Mouse (Mus musculus): ENCODE data around the gene Hipk4. TPM values are rescaled to one million over a fixed set of nuclear protein-coding genes. Genes with fewer than 3 reads are reported as not detected.

Gene Hipk4
- total and polyA plus RNA-seq, 2 experiments, result not detected

- Histone ChIP-seq H3K27me3 (ENCODE audit: control insufficient read depth, insufficient read depth, low read length) (no peaks in the 10 kb centered on the region), H3K4me3 (ENCODE audit: insufficient read depth, low read depth, low read length) (peak overlapping the region; percentile 66), H3K9ac (ENCODE audit: low read depth, low read length) (peak overlapping the region; percentile 57), H3K36me3 (ENCODE audit: control insufficient read depth, insufficient read depth, low read length) (no peaks in the 10 kb centered on the region), H3K79me2 (ENCODE audit: control insufficient read depth, insufficient read depth, low read length) (no peaks in the 10 kb centered on the region), H3K4me1 (ENCODE audit: control insufficient read depth, insufficient read depth, low read length) (no peaks in the 10 kb centered on the region), H3K27ac (replicated peaks; ENCODE audit: insufficient read depth, low read depth, low read length) (no peak overlapping the region)
- 2% methylated on average over 30 of the region's 30 CpGs for WGBS
- 0 out of 2 replicates have a peak, but pooled peaks have one; percentile 26 for TF ChIP-seq POLR2A (IDR thresholded peaks at IDR 0.05; ENCODE audit: extremely low read depth, insufficient read depth, low read length)
- no peak for TF ChIP-seq CTCF (IDR thresholded peaks at IDR 0.05; ENCODE audit: low read depth, low read length)
- DNase-seq (ENCODE audit: extremely low read depth, low read depth, low spot score), result peak; percentile 23
Observed at GRCm38 (mm10) chr7:27542392-27543033, 19.4 kb downstream of the Hipk4 start.

- Histone ChIP-seq H3K27ac (replicated peaks; ENCODE audit: insufficient read depth, low read depth, low read length) (no peak overlapping the region), H3K27me3 (ENCODE audit: control insufficient read depth, insufficient read depth, low read length) (no peaks in the 10 kb centered on the region), H3K79me2 (ENCODE audit: control insufficient read depth, insufficient read depth, low read length) (no peaks in the 10 kb centered on the region), H3K4me1 (ENCODE audit: control insufficient read depth, insufficient read depth, low read length) (no peaks in the 10 kb centered on the region), H3K4me3 (ENCODE audit: insufficient read depth, low read depth, low read length) (no peak overlapping the region), H3K9ac (ENCODE audit: low read depth, low read length) (no peak overlapping the region), H3K36me3 (ENCODE audit: control insufficient read depth, insufficient read depth, low read length) (no peaks in the 10 kb centered on the region)
- 24% methylated on average over 6 of the region's 6 CpGs for WGBS
- no peak for TF ChIP-seq CTCF (IDR thresholded peaks at IDR 0.05; ENCODE audit: low read depth, low read length)
- no peak for TF ChIP-seq POLR2A (IDR thresholded peaks at IDR 0.05; ENCODE audit: extremely low read depth, insufficient read depth, low read length)
- no peak for DNase-seq (ENCODE audit: extremely low read depth, low read depth, low spot score)
Observed at GRCm38 (mm10) chr7:27543065-27543464, 20.0 kb downstream of the Hipk4 start.

GRCm38 (mm10) chr7:27543851-27544250, 20.8 kb downstream of the Hipk4 start:
- TF ChIP-seq CTCF (IDR thresholded peaks at IDR 0.05; ENCODE audit: low read depth, low read length) (no peak), POLR2A (IDR thresholded peaks at IDR 0.05; ENCODE audit: extremely low read depth, insufficient read depth, low read length) (no peak)
- H3K27ac ChIP-seq (replicated peaks; ENCODE audit: insufficient read depth, low read depth, low read length), result no peak overlapping the region
- H3K4me1 ChIP-seq (ENCODE audit: control insufficient read depth, insufficient read depth, low read length), result no peaks in the 10 kb centered on the region
- H3K9ac ChIP-seq (ENCODE audit: low read depth, low read length), result no peak overlapping the region
- WGBS, result 94% methylated on average over 4 of the region's 4 CpGs
- H3K36me3 ChIP-seq (ENCODE audit: control insufficient read depth, insufficient read depth, low read length), result no peaks in the 10 kb centered on the region
- no peaks in the 10 kb centered on the region for H3K27me3 ChIP-seq (ENCODE audit: control insufficient read depth, insufficient read depth, low read length)
- no peak overlapping the region for H3K4me3 ChIP-seq (ENCODE audit: insufficient read depth, low read depth, low read length)
- DNase-seq (ENCODE audit: extremely low read depth, low read depth, low spot score), result no peak
- no peaks in the 10 kb centered on the region for H3K79me2 ChIP-seq (ENCODE audit: control insufficient read depth, insufficient read depth, low read length)

- Histone ChIP-seq H3K79me2 (ENCODE audit: control insufficient read depth, insufficient read depth, low read length) (no peaks in the 10 kb centered on the region), H3K27me3 (ENCODE audit: control insufficient read depth, insufficient read depth, low read length) (no peaks in the 10 kb centered on the region), H3K36me3 (ENCODE audit: control insufficient read depth, insufficient read depth, low read length) (no peaks in the 10 kb centered on the region), H3K4me1 (ENCODE audit: control insufficient read depth, insufficient read depth, low read length) (no peaks in the 10 kb centered on the region), H3K9ac (ENCODE audit: low read depth, low read length) (no peak overlapping the region), H3K4me3 (ENCODE audit: insufficient read depth, low read depth, low read length) (no peak overlapping the region), H3K27ac (replicated peaks; ENCODE audit: insufficient read depth, low read depth, low read length) (no peak overlapping the region)
- 75% methylated on average over 12 of the region's 12 CpGs for WGBS
- TF ChIP-seq CTCF (IDR thresholded peaks at IDR 0.05; ENCODE audit: low read depth, low read length) (no peak), POLR2A (IDR thresholded peaks at IDR 0.05; ENCODE audit: extremely low read depth, insufficient read depth, low read length) (no peak)
- no peak for DNase-seq (ENCODE audit: extremely low read depth, low read depth, low spot score)
Observed at GRCm38 (mm10) chr7:27544675-27545370, 21.8 kb downstream of the Hipk4 start.

GRCm38 (mm10) chr7:27549597-27549996, 26.5 kb downstream of the Hipk4 start:
- no peak for TF ChIP-seq CTCF (IDR thresholded peaks at IDR 0.05; ENCODE audit: low read depth, low read length)
- no peak for TF ChIP-seq POLR2A (IDR thresholded peaks at IDR 0.05; ENCODE audit: extremely low read depth, insufficient read depth, low read length)
- 79% methylated on average over 6 of the region's 6 CpGs for WGBS
- DNase-seq (ENCODE audit: extremely low read depth, low read depth, low spot score), result no peak
- H3K36me3 ChIP-seq (ENCODE audit: control insufficient read depth, insufficient read depth, low read length), result no peaks in the 10 kb centered on the region
- H3K79me2 ChIP-seq (ENCODE audit: control insufficient read depth, insufficient read depth, low read length), result peaks cover 2% of the 10 kb centered on the region; the same call in 1 of the 2 replicates
- no peaks in the 10 kb centered on the region for H3K27me3 ChIP-seq (ENCODE audit: control insufficient read depth, insufficient read depth, low read length)
- peaks cover 4% of the 10 kb centered on the region; the same call in 1 of the 2 replicates for H3K4me1 ChIP-seq (ENCODE audit: control insufficient read depth, insufficient read depth, low read length)
- no peak overlapping the region for H3K4me3 ChIP-seq (ENCODE audit: insufficient read depth, low read depth, low read length)
- no peak overlapping the region for H3K9ac ChIP-seq (ENCODE audit: low read depth, low read length)
- H3K27ac ChIP-seq (replicated peaks; ENCODE audit: insufficient read depth, low read depth, low read length), result no peak overlapping the region

- Histone ChIP-seq H3K79me2 (ENCODE audit: control insufficient read depth, insufficient read depth, low read length) (peaks cover 5% of the 10 kb centered on the region; the same call in 1 of the 2 replicates), H3K4me1 (ENCODE audit: control insufficient read depth, insufficient read depth, low read length) (peaks cover 4% of the 10 kb centered on the region; the same call in 1 of the 2 replicates), H3K9ac (ENCODE audit: low read depth, low read length) (no peak overlapping the region), H3K27ac (replicated peaks; ENCODE audit: insufficient read depth, low read depth, low read length) (no peak overlapping the region), H3K4me3 (ENCODE audit: insufficient read depth, low read depth, low read length) (no peak overlapping the region), H3K27me3 (ENCODE audit: control insufficient read depth, insufficient read depth, low read length) (no peaks in the 10 kb centered on the region), H3K36me3 (ENCODE audit: control insufficient read depth, insufficient read depth, low read length) (no peaks in the 10 kb centered on the region)
- DNase-seq (ENCODE audit: extremely low read depth, low read depth, low spot score), result no peak
- WGBS, result 48% methylated on average over 5 of the region's 5 CpGs
- TF ChIP-seq CTCF (IDR thresholded peaks at IDR 0.05; ENCODE audit: low read depth, low read length) (no peak), POLR2A (IDR thresholded peaks at IDR 0.05; ENCODE audit: extremely low read depth, insufficient read depth, low read length) (no peak)
Observed at GRCm38 (mm10) chr7:27552070-27552469, 29.0 kb downstream of the Hipk4 start.

Measured in liver, adult 2 months (tissue).